Mouse (Mus musculus): ENCODE measurements at regions not wholly inside any gene's neighbourhood (a gene's known extent, or its start where the extent isn't known, plus 50 kb on each side); places are given as distances from the start of the nearest gene placed in this dataset.

DNA sequence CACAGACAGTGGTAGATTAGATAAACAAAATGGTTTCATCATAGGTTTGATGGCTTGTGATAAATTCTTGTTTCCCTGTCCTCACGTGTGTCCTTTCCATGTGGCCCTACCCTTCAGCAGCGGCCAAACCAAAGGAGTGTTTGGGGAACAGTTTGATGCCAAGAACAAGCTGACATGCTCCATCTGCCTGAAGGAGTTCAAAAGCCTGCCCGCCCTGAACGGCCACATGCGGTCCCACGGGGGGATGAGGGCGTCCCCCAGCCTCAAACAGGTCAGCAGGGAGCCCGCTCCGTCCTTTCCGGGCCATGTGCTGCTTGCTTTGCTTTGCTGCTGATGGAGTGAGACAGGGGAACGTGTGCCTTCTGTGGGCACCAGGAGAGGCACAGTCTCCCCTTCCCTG is 51.0 kb upstream of the Mrps10 start:
- no peak for DNase-seq

DNA sequence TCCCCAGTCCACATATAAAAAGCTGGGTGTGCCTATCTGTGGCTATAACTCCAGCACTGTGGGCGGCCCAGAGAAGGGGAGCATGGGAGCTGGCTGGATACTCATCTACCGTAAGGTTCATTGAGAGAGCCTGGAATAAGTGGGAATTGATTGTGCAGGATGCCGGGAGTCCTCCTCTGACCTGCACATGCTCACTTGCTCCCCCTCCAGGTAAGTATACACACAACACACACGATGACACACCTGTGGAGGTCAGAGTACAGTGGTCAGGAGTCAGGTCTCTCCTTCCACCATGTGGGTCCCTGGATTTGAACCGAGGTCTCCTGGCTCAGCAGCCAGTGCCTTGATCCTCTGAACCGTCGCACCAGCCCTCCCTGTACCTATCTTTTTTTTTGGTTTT is 55.5 kb upstream of the Mrps10 start:
- DNase-seq: no peak

DNA sequence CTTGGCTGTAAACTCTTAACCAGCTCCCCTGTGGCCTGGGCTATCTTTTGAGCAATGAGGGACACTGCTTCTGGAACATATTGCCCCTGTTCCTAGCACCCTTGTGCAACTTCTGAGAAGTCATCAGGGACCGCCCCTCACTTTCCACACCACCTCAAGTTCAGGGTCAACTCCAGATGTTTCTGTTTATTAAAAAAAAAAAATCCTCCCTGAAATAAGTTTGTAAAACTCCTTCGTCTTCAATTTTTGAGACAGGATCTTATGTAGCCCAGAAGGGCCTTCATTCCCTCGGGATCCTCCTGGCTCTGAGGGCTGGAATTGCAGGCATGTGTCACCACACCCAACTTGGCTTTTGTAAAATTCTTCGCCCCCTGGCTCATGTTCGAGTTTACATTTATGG is 57.4 kb upstream of the Mrps10 start:
- no peak for DNase-seq

DNA sequence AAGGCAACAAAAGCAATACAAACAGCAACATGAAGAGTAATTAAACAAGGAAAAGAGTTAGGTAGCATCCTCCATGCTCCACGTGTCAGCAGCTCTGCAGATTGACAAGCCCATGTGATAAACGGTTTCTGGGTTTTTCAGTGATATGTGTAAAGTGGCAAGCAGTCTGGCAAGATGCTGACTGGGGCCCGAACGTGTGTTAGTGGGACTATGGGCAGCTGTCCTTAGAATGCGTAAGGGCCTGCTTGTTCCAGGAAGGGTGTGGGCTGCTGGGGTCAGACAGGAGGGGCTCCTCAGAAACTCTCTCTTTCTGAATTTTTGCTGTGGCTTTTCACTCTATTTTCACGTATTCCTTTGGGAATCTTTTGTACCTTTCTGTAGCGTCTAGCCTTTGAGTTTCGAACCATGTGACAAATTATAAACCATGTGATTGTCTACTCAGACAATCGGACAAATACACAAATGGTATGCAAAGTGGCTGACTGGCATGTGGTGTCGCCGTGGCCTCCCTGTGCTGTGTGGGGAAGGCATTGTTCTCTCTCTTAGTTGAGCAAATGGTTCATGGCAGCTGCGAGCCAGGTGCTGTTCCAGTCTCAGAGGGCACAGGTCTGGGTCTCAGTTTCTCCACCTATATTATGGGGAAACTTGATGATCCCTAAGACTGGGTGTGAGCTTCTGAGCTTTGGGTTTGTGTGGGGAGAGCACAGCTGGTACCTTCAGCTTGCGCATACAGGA is 62.5 kb upstream of the Mrps10 start:
- DNase-seq: no peak

DNA sequence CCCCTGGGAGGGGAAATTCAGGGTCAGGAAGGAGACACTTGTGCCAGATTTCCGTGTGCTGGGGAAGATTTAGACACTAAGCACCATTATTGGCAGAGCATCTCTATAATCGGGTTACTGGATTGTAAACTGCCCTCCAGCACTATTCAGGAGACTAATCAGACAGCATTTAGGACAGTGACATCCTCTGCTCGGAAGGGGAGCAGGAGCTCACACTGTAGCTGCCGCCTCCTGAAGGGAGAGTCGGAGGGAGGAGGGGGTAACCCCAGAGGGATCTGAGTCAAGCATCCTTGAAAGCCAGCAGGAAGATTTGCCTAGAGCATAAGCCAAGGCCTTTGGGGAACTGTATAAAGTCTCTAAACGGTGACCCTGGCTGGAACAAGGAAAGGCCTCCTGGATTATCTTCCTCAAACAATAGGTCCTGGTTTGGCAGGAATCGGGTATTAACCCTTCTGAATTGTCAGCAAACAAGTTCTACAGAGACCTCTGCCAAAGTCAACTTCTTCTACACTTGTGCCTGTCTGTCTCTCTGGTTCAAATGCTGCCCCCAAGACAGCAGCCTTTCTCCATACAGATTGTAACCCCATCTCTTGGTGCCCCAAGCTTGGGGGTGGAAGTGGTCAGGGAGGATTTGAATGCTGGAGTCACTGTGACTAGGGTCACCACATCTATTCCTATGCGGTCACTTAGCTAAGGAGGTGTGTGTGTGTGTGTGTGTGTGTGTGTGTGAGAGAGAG is 64.1 kb upstream of the Mrps10 start:
- no peak for DNase-seq

DNA sequence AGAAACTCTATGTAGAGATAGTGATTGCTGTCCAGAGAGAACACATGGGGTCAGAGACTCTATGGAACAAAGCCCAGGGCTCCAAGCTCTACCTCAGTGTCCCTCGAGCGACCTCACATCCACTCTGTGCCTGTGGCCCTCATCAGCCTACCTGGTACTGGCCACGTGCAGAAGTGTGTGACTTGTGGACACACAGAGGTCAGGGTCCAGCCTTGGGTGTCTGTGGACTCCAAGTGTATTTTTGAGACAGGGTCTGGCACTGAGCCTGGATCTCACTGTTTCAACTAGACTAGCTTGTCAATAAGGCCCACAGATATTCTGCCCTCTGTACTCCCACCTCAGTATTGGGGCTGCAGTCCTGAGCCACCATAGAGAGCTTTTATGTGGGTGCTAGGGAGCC is 65.1 kb upstream of the Mrps10 start:
- no peak for DNase-seq

DNA sequence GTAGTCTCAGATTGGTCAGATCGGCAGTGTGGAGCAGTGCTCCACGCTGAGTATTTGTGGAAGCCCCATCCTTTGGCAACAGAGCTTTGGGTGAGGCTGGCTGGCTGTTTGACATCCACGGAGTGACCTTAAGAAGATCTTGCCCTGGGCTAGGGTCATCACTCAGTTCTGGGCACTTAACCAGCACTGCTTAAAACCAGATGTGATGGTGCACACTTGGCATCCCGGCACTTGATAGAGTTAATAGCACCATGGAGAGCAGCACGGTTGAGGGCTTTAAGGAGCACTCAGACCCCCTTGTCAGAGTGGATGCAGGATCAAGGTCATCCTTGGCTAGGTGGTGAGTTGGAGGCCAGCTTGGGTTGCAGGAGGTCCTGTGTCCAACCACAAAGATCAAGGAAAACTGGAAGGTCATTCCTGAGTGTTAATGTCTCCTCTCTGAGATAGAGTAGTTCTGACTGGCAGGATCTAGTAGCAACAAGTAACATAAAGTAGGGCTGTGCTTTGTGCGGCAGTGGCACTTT is 70.2 kb upstream of the Mrps10 start:
- DNase-seq: no peak

DNA sequence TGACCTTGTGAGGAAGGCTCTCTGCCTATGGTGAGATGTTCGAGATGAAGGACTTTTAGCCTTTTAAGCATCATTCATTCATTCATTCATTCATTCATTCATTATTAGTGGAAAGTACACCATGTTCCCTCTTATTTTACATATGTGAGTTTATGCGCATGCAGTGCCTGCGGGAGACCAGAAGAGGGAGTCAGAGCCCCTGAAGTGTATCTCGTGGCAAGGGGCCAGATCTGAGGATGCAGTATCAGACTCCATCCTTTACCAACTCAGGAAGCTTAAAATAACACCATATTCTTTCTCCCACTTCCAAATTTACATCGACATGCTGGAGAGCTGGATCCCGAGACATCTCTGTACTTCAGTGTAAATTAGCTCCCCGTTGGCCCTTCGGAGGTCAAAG is 70.7 kb upstream of the Mrps10 start:
- no peak for DNase-seq

DNA sequence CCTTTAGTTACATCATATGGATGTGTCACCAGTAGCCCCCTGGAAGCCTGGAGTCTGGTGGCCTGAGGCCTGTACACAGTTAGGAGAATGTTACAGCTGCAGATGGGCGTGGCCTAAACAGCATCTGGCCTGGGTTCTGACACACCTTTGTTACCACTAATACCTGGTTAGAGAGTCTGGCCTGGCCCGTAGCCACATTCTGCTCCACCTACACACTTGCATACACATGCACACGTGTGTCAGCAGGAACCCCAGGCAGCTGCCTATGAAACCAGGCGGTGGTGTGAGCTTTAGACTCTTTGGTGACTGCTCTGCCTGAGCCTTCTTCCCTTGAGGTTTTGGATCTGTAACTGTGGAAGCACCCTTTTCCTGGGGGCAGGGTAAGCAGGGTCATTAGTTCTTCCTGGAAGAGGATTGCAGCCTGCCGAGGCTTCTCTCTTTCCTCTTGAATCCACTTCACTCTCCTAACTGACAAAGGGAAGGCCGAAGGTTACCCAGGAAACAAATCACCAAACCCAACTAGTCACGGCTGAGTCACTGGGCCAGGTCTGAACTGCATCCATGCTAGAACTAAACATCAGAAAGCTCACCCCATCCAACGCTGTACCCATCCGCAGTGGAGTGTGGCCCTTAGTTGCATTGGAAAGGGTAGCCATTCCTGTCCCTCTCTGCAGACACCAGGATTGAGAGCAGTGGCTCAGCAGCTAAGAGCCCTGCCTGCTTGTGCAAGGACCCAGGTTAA is 71.8 kb upstream of the Mrps10 start:
- DNase-seq: no peak

DNA sequence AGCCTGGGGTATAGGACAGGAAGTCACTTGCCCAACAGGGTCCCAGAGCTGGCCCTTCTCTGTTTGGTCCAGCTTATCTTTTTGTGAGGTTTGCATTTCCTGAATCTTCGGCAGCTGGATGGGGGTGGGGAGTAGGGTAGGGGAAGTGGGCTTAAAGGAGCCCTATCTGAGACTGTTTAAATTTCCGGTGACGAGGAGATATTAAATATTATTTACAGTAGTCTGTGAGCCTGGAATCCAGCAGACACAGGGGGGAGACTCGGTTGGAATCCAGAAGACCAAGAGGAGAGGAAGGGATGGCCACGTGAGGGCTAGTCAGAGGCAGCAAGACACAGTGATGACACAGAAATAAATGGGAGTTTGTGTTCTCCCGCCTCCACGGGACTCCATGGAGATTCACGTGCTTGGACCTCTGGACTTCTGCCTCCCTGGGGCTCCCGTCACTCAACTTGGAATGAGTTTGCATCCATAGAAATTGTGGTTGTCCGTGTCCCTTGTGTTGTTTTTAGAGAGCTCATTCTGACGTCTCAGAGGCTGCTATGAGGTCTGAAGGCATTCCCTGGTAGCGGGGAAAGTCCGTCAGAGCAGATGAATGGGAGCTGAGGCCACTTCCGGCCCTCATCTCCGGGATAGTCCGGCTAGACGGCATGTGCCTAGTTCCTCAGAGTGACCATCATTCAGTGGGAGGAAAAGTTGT is 73.2 kb upstream of the Mrps10 start:
- peak; percentile 67 for DNase-seq

DNA sequence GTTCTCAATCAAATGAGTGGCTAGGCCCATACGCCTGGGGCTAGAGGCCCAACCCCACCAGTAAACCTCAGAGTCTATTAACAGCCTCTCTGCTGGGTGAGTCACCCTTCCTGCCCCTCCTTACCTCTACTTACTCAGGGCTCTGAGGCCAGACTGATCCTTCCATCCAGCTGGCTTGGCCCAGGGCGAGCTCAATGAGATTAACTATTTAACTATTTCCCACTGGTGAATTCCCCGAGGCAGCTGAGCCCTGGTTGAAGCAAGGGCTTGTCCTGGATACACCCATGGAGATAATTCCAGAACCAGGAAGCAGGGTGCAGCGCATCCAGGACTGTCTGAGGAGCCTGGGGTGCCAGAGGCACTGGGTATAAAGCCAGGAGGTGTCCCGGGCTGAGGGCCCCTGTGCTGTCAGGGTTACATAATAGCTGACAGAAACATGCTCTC is 74.6 kb upstream of the Mrps10 start:
- DNase-seq: peak; percentile 23

DNA sequence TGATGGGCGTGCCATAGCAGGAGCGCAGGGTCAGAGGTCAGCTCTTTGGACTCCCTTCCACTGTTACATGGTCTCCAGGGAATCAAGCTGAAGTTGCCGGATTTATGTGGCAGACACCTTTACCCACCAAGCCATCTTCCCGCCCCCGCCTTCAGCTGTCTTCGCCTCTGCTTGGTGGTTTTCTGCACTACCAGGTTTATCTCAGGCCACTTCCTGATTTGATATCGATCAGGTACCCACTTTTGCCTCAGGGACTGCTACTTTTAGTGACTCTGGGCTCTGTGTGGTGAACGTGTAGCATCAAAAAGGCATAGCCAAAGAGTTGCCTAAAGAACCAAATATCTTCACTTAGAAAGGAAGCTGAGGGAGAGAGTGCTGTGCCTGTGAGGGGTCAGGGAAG is 75.5 kb upstream of the Mrps10 start:
- DNase-seq: no peak

DNA sequence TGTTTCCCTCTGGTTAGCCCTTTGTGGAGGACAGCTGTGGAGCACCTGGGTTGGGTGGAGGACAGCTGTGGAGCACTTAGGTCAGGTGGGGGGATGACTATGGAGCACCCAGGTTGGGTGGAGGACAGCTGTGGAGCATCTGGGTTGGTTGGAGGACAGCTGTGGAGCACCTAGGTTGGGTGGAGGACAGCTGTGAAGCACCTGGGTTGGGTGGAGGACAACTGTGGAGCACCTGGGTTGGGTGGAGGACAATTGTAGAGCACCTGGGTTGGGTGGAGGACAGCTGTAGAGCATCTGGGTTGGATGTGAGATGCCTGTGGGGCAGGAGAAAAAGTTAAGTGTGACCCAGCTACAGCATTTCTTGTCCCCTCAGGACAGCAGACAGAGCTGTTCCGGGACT is 77.1 kb upstream of the Mrps10 start:
- no peak for DNase-seq

DNA sequence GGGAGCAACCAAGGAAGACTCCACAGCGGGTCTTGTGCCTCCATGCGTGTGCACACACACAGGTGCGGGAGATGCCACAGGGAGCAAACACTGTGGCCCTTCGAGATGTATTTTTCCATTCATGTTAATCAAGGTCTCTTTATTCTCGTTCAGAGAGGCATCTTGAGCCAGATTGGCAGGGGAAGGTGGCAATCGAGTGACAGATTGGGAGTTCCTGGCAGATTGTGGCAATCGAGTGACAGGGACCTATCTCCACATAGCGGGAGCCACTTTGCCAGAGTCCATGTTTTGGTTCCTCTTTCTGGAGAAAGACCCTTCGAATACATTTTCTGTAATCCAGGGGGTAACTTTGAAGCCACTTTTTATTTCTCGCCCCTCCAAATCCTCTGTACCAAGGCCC is 83.1 kb upstream of the Mrps10 start:
- DNase-seq: no peak

DNA sequence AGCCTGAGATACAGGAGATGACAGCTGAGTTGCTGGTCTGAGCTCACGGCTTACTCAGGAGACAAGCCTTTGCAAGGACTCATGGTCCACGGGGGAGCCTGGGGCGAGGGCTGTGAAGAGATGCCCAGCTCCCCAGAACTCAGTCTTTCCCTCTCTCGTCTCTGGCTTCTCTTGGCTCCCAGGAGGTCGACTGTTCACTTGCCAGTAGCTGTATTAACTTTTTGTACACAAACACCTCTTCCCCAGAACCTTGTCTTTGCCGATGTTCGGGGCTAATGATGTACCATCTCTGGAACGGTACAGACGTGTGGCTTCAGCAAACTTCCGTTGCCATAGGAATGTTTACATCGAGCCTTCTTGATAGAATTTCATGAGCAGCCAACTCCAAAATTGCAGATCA is 84.5 kb upstream of the Mrps10 start:
- DNase-seq: no peak

DNA sequence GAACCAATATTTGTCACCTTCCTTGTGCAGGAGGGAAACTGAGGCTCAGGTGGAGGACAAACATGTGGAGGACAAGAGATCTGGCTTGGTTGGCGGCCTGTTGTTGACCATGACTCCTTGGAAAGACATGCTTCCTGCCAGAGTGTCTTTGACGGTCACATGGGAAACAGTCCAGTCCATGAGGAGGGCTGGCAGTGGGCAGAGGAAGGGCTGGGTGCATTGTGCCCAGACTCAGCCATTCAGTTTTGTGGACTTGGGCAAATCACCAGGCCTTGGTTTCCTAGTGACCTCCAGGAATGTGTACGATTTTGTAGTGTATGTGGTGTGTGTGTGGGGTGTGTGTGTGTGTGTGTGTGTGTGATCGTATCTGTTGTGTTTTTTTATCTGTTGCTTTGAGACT is 85.5 kb upstream of the Mrps10 start:
- no peak for DNase-seq

DNA sequence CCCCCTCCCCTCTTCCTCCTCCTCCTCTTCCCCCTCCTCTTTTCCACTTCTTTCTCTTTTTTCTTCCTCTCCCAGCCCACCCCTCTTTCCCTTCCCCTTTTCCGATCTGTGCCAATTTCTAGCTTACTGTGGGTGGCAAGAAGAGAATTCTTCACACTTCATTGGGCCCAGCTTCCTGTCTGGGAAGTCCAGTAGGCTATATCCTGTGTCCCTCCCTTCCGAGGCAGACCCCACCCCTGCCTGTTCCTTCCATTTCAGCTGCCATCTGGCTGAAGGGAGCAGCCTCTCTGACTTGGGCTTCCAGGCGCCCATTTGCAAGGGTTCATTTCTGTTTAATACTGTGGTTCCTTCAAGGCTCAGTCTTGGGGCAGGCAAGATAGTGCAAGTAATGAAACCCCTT is 86.2 kb upstream of the Mrps10 start:
- peak; percentile 22 for DNase-seq

DNA sequence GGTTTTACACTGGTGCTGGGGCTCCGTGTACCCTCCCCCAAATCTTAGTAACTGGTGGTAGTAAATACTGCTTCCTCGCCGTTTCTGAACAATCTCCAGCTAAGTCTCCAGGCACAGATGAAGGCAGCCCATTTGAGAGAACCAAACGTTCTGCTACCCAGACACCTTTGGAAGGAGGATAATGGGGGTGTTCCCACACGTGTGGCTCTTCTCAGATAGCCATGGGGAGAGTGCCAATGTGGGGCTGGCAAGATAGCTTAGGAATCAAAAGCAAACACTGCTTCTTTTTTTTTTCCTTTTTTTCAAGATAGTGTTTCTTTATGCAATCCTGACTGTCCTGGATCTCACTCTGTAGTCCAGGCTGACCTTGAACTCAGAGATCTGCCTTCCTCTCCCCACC is 90.8 kb upstream of the Mrps10 start:
- DNase-seq: no peak

DNA sequence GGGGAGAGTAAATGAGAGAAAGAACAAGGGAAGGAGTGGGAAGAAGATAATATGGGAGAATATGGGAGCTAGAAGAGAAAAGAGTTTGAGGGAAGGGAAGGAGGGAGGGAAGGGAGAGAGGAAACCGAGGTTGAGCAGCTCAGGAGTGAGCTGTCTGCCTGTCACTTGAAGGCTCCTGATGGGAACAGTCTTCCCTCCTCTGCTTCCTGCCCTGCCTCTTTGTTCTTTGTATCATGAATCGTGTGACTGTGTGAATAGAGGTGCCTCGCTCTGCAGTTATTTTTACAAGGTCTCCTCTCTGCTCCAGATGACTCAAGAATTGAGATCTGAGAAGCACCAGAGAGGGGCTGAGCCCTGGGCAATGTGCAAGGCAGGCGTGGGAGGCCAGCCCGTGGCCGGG is 92.0 kb upstream of the Mrps10 start:
- DNase-seq: no peak

DNA sequence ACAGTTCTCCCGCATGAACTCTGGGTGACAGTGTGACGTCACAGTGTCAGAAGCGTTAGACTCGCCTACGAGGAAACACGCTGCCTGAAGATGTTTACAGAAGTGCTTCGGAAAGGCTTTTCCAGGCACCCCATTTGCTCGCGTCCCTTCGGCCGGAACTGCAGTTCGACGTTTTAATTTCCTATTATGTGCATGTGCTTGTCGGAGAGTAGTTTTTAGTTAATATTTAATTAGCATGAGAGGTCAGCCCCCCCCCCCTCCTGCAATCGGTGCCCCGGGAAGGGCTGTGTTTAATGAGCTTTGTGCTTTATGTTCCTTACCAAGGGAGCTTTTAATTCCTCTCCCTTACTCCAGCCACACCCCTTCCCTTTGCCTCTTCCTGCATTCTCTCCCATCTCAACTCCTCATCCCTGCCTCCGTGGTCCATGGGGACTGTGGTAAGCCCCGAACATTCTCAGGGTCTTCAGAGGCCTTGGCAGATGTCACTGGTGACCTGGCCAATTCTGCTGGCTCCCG is 92.8 kb upstream of the Mrps10 start:
- DNase-seq: peak; percentile 56

DNA sequence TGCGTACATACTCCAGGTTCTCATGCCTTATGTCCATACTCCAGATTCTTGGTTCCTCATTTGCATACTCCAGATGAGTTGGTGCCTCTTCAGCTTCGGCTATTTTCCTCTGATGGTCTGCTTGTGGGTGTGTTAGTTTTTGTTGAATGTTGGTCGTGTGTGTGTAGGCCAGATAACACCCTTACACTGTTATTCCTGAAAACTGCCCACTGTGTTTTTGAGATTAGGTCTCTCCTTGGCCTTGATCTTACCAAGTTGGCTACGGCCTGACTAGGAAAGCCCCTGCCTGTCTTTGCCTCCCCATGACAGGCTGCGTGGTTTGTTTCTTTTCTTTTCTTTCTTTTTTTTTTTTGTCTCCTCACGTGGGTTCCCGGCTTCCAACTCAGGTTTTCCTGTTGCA is 95.4 kb upstream of the Mrps10 start:
- no peak for DNase-seq

DNA sequence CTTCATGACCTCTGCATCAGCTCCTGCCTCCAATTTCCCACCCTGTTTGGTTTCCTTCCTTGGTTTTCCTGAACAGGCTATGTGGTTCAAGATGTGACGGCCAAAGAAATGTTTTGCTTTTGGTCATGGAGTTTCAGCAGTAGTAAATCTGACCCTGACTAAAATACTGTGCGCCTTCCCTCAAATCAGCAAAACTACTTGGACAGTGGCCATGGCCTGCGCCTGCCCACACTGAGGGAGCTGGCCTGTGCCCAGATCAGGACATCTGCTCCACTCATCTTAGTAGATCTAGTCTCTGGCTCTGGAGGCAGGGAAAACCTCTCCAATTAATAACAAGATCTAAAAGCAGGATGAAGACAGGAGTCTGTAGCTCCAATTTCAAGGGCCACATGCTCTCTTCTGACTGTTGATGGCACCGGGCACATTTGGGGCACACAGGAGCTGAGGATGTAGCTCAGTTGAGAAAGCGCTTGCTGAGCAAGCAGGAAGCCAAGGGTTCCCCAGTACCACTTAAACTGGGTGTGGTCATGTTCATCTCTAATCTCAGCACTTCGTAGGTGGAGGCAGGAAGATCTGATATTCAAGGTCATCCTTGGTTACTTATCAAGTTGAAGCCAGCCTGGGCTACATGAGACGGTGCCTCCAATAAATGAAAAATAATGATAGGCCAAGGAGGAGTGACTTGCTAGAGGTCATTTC is 96.6 kb upstream of the Mrps10 start:
- DNase-seq: peak; percentile 86
